Mouse (Mus musculus): ENCODE data around the gene Myt1l. TPM values are rescaled to one million over a fixed set of nuclear protein-coding genes. Genes with fewer than 3 reads are reported as not detected.

The Myt1l gene
- polyA plus RNA-seq, 1 experiment from 2014 or later, result not detected

GRCm38 (mm10) chr12:29657061-29657460, 128.9 kb downstream of the Myt1l start:
- H3K4me2 ChIP-seq (replicated peaks; ENCODE audit: low read depth, low read length), result no peak overlapping the region
- no peak overlapping the region for H3K27ac ChIP-seq (ENCODE audit: low read length)
- H3K4me1 ChIP-seq (ENCODE audit: insufficient read depth, low read depth, low read length), result no peaks in the 10 kb centered on the region
- no peaks in the 10 kb centered on the region for H3K9me3 ChIP-seq (ENCODE audit: low read length)
- 41% methylated on average over 3 of the region's 3 CpGs for WGBS
- H3K36me3 ChIP-seq (ENCODE audit: insufficient read depth, low read length), result no peaks in the 10 kb centered on the region
- ATAC-seq (no peak), DNase-seq (ENCODE audit: low spot score) (no peak)
- H3K27me3 ChIP-seq (replicated peaks; ENCODE audit: insufficient read depth, low read length), result no peaks in the 10 kb centered on the region
- H3K4me3 ChIP-seq (ENCODE audit: low read depth, low read length), result no peak overlapping the region
- TF ChIP-seq EP300 (IDR thresholded peaks at IDR 0.05), result no peak
- no peak for TF ChIP-seq CTCF (IDR thresholded peaks at IDR 0.05)
- H3K9ac ChIP-seq (replicated peaks; ENCODE audit: low read depth), result no peak overlapping the region

GRCm38 (mm10) chr12:29657870-29658269, 129.7 kb downstream of the Myt1l start:
- H3K9me3 ChIP-seq (ENCODE audit: low read length), result no peaks in the 10 kb centered on the region
- H3K27ac ChIP-seq (ENCODE audit: low read length), result no peak overlapping the region
- no peak for TF ChIP-seq EP300 (IDR thresholded peaks at IDR 0.05)
- TF ChIP-seq CTCF (IDR thresholded peaks at IDR 0.05), result no peak
- H3K4me1 ChIP-seq (ENCODE audit: insufficient read depth, low read depth, low read length), result no peaks in the 10 kb centered on the region
- 36% methylated on average over 2 of the region's 2 CpGs for WGBS
- H3K27me3 ChIP-seq (replicated peaks; ENCODE audit: insufficient read depth, low read length), result no peaks in the 10 kb centered on the region
- H3K4me2 ChIP-seq (replicated peaks; ENCODE audit: low read depth, low read length), result no peak overlapping the region
- H3K9ac ChIP-seq (replicated peaks; ENCODE audit: low read depth), result no peak overlapping the region
- H3K4me3 ChIP-seq (ENCODE audit: low read depth, low read length), result no peak overlapping the region
- DNase-seq (ENCODE audit: low spot score), result no peak
- ATAC-seq, result no peak
- no peaks in the 10 kb centered on the region for H3K36me3 ChIP-seq (ENCODE audit: insufficient read depth, low read length)

GRCm38 (mm10) chr12:29671984-29672383, 143.8 kb downstream of the Myt1l start:
- 81% methylated on average over 7 of the region's 7 CpGs for WGBS
- no peak for TF ChIP-seq CTCF (IDR thresholded peaks at IDR 0.05)
- Histone ChIP-seq H3K9me3 (ENCODE audit: low read length) (no peaks in the 10 kb centered on the region), H3K36me3 (ENCODE audit: insufficient read depth, low read length) (no peaks in the 10 kb centered on the region), H3K27me3 (replicated peaks; ENCODE audit: insufficient read depth, low read length) (no peaks in the 10 kb centered on the region), H3K9ac (replicated peaks; ENCODE audit: low read depth) (no peak overlapping the region), H3K4me3 (ENCODE audit: low read depth, low read length) (no peak overlapping the region), H3K4me1 (ENCODE audit: insufficient read depth, low read depth, low read length) (no peaks in the 10 kb centered on the region), H3K27ac (ENCODE audit: low read length) (no peak overlapping the region), H3K4me2 (replicated peaks; ENCODE audit: low read depth, low read length) (no peak overlapping the region)
- DNase-seq (ENCODE audit: low spot score) (no peak), ATAC-seq (no peak)

GRCm38 (mm10) chr12:29675594-29676362, 147.6 kb downstream of the Myt1l start:
- Histone ChIP-seq H3K9ac (replicated peaks; ENCODE audit: low read depth) (no peak overlapping the region), H3K27me3 (replicated peaks; ENCODE audit: insufficient read depth, low read length) (no peaks in the 10 kb centered on the region), H3K4me1 (ENCODE audit: insufficient read depth, low read depth, low read length) (no peaks in the 10 kb centered on the region), H3K27ac (ENCODE audit: low read length) (no peak overlapping the region), H3K4me3 (ENCODE audit: low read depth, low read length) (no peak overlapping the region), H3K9me3 (ENCODE audit: low read length) (no peaks in the 10 kb centered on the region), H3K36me3 (ENCODE audit: insufficient read depth, low read length) (no peaks in the 10 kb centered on the region), H3K4me2 (replicated peaks; ENCODE audit: low read depth, low read length) (no peak overlapping the region)
- TF ChIP-seq CTCF (IDR thresholded peaks at IDR 0.05) (peak; percentile 72), EP300 (IDR thresholded peaks at IDR 0.05) (no peak)
- WGBS, result 32% methylated on average over 14 of the region's 14 CpGs
- DNase-seq (ENCODE audit: low spot score) (peak; percentile 59), ATAC-seq (no peak)

- H3K36me3 ChIP-seq (ENCODE audit: insufficient read depth, low read length), result no peaks in the 10 kb centered on the region
- 74% methylated on average over 8 of the region's 8 CpGs for WGBS
These were observed 154.2 kb downstream of the Myt1l start for GRCm38 (mm10) chr12:29682384-29682783.

GRCm38 (mm10) chr12:29682946-29683345, 154.8 kb downstream of the Myt1l start:
- TF ChIP-seq CTCF (IDR thresholded peaks at IDR 0.05) (no peak), EP300 (IDR thresholded peaks at IDR 0.05) (no peak)
- no peak for ATAC-seq
- 78% methylated on average over 8 of the region's 8 CpGs for WGBS

More at GRCm38 (mm10) chr12:29682384-29682783, 154.2 kb downstream of the Myt1l start:
- no peak for TF ChIP-seq CTCF (IDR thresholded peaks at IDR 0.05)
- no peak for TF ChIP-seq EP300 (IDR thresholded peaks at IDR 0.05)
- DNase-seq (ENCODE audit: low spot score), result no peak
- H3K4me3 ChIP-seq (ENCODE audit: low read depth, low read length), result no peak overlapping the region
- no peak overlapping the region for H3K9ac ChIP-seq (replicated peaks; ENCODE audit: low read depth)
- H3K4me2 ChIP-seq (replicated peaks; ENCODE audit: low read depth, low read length), result no peak overlapping the region
- H3K9me3 ChIP-seq (ENCODE audit: low read length), result no peaks in the 10 kb centered on the region
- ATAC-seq, result no peak
- H3K4me1 ChIP-seq (ENCODE audit: insufficient read depth, low read depth, low read length), result no peaks in the 10 kb centered on the region
- no peaks in the 10 kb centered on the region for H3K27me3 ChIP-seq (replicated peaks; ENCODE audit: insufficient read depth, low read length)
- H3K27ac ChIP-seq (ENCODE audit: low read length), result no peak overlapping the region

More at GRCm38 (mm10) chr12:29682946-29683345, 154.8 kb downstream of the Myt1l start:
- H3K27me3 ChIP-seq (replicated peaks; ENCODE audit: insufficient read depth, low read length), result no peaks in the 10 kb centered on the region
- H3K27ac ChIP-seq (ENCODE audit: low read length), result no peak overlapping the region
- H3K9me3 ChIP-seq (ENCODE audit: low read length), result no peaks in the 10 kb centered on the region
- no peak overlapping the region for H3K4me2 ChIP-seq (replicated peaks; ENCODE audit: low read depth, low read length)
- no peaks in the 10 kb centered on the region for H3K36me3 ChIP-seq (ENCODE audit: insufficient read depth, low read length)
- no peak overlapping the region for H3K9ac ChIP-seq (replicated peaks; ENCODE audit: low read depth)
- no peak for DNase-seq (ENCODE audit: low spot score)
- no peaks in the 10 kb centered on the region for H3K4me1 ChIP-seq (ENCODE audit: insufficient read depth, low read depth, low read length)
- no peak overlapping the region for H3K4me3 ChIP-seq (ENCODE audit: low read depth, low read length)

All from lung, postnatal 0 days (tissue).